Mouse (Mus musculus) CD4-positive, CD25-positive, alpha-beta regulatory T cell, adult 9 weeks (primary cell): Measurements from ENCODE around the gene Abhd16a. TPM values are rescaled to one million over a fixed set of nuclear protein-coding genes. Genes with fewer than 3 reads are reported as not detected.

Experiments
- polyA plus RNA-seq: library from polyadenylated mRNA; unstranded; fragments of 100-300 nt; shearing (Covaris generic); gene quantifications from one replicate; pipeline ENCODE4 v1.2.1, GENCODE M21; 2017

The Abhd16a gene
- polyA plus RNA-seq, 1 experiment from 2014 or later: 84.0 TPM

DNA sequence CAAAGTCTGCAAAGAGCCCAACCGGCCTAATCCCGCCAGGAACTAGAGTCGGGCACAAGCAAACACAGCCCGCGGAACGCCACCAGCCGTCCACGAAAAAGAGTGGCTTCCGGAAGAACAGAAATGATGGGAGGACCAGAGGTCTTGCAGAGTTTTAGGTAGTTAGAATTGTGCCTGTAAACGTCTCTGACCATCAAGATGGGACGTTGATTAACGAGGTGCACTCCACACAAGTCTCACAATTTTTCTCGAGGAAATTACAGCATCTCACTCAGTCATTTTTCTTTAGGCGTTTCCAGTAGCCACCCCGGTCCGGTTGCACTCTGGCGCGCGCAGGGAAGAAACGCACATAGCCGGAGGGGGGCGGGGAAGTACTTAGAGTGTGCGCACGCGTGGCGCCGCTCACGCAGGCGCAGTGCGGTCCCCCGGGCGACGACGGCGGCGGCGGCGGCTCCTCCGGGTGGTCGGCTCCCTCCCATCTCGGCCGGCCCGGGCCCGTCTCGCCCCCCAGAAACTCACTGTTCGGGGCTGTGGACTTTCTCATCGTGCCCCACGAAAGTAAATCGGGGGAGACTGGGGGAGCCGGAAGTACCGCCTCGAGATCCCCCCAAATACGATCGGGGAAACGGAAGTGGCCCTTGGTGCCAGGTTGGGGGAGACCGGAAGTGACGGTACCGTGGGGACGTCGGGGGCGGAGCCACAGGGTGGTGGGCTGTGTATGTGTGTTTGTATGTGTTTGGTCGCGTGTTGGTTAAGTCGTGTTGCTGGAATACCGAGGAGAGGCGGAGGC lies 45.9 kb downstream of the Abhd16a start, which contains the start of gene Bag6:
Bag6 (plus strand) TSS at position 378 of the 790 bp plus-strand sequence.

Other genes starting within 250 kb of the Abhd16a start
- 143 TPM for gene Skiv2l, start 239.1 kb upstream of the Abhd16a start, polyA plus RNA-seq
- gene Nelfe, start 238.9 kb upstream of the Abhd16a start, polyA plus RNA-seq: 39.1 TPM
- gene Cfb, start 226.7 kb upstream of the Abhd16a start, polyA plus RNA-seq: 2.2 TPM
- gene Zbtb12, start 209.8 kb upstream of the Abhd16a start, polyA plus RNA-seq: 0.41 TPM
- not detected for gene Gm20547, start 207.2 kb upstream of the Abhd16a start, polyA plus RNA-seq
- gene C2, start 191.0 kb upstream of the Abhd16a start, polyA plus RNA-seq: 3.0 TPM
- gene Ehmt2, start 190.8 kb upstream of the Abhd16a start, polyA plus RNA-seq: 29.6 TPM
- gene Slc44a4, start 174.8 kb upstream of the Abhd16a start, polyA plus RNA-seq: not detected
- 107 TPM for gene Neu1, start 158.0 kb upstream of the Abhd16a start, polyA plus RNA-seq
- gene Hspa1b, start 130.0 kb upstream of the Abhd16a start, polyA plus RNA-seq: 1.3 TPM
- gene Gm20481, start 119.4 kb upstream of the Abhd16a start, polyA plus RNA-seq: not detected
- 0.56 TPM for gene Hspa1a, start 117.1 kb upstream of the Abhd16a start, polyA plus RNA-seq
- gene Hspa1l, start 116.6 kb upstream of the Abhd16a start, polyA plus RNA-seq: not detected
- gene Lsm2, start 107.4 kb upstream of the Abhd16a start, polyA plus RNA-seq: 38.4 TPM
- 124 TPM for gene Vars, start 88.3 kb upstream of the Abhd16a start, polyA plus RNA-seq
- 0.17 TPM for gene Vwa7, start 72.7 kb upstream of the Abhd16a start, polyA plus RNA-seq
- 3.2 TPM for gene Sapcd1, start 61.2 kb upstream of the Abhd16a start, polyA plus RNA-seq
- 2.7 TPM for gene Msh5, start 42.5 kb upstream of the Abhd16a start, polyA plus RNA-seq
- 654 TPM for gene Clic1, start 39.3 kb upstream of the Abhd16a start, polyA plus RNA-seq
- gene Ddah2, start 30.2 kb upstream of the Abhd16a start, polyA plus RNA-seq: 3.6 TPM
- not detected for gene Ly6g6c, start 23.9 kb upstream of the Abhd16a start, polyA plus RNA-seq
- gene Mpig6b, start 23.1 kb upstream of the Abhd16a start, polyA plus RNA-seq: not detected
- not detected for gene Ly6g6e, start 12.4 kb upstream of the Abhd16a start, polyA plus RNA-seq
- gene Ly6g6d, start 11.2 kb upstream of the Abhd16a start, polyA plus RNA-seq: not detected
- gene Ly6g6f, start 3.7 kb upstream of the Abhd16a start, polyA plus RNA-seq: not detected
- not detected for gene Ly6g5c, start 19.0 kb downstream of the Abhd16a start, polyA plus RNA-seq
- 2.5 TPM for gene Ly6g5b, start 26.2 kb downstream of the Abhd16a start, polyA plus RNA-seq
- gene Gpank1, start 32.2 kb downstream of the Abhd16a start, polyA plus RNA-seq: 70.3 TPM
- gene Csnk2b, start 32.8 kb downstream of the Abhd16a start, polyA plus RNA-seq: 338 TPM
- gene D17H6S53E, start 37.1 kb downstream of the Abhd16a start, polyA plus RNA-seq: 4.3 TPM
- not detected for gene Apom, start 42.8 kb downstream of the Abhd16a start, polyA plus RNA-seq
- gene Bag6, start 45.9 kb downstream of the Abhd16a start, polyA plus RNA-seq: 57.4 TPM
- 29.3 TPM for gene Prrc2a, start 75.6 kb downstream of the Abhd16a start, polyA plus RNA-seq
- 5.1 TPM for gene Aif1, start 86.8 kb downstream of the Abhd16a start, polyA plus RNA-seq
- gene Lst1, start 99.2 kb downstream of the Abhd16a start, polyA plus RNA-seq: 11.8 TPM
- 818 TPM for gene Ltb, start 105.2 kb downstream of the Abhd16a start, polyA plus RNA-seq
- 55.3 TPM for gene Tnf, start 112.7 kb downstream of the Abhd16a start, polyA plus RNA-seq
- gene Lta, start 116.1 kb downstream of the Abhd16a start, polyA plus RNA-seq: 130 TPM
- 1.2 TPM for gene Gm16181, start 131.6 kb downstream of the Abhd16a start, polyA plus RNA-seq
- gene Atp6v1g2, start 144.4 kb downstream of the Abhd16a start, polyA plus RNA-seq: 5.8 TPM
- gene Nfkbil1, start 146.5 kb downstream of the Abhd16a start, polyA plus RNA-seq: 10.5 TPM
- 286 TPM for gene Ddx39b, start 152.5 kb downstream of the Abhd16a start, polyA plus RNA-seq
- 5,181 TPM for gene H2-D1, start 173.5 kb downstream of the Abhd16a start, polyA plus RNA-seq
- 0.15 TPM for gene H2-Q1, start 231.1 kb downstream of the Abhd16a start, polyA plus RNA-seq